Mouse (Mus musculus): ENCODE data around the gene Serinc2. TPM values are rescaled to one million over a fixed set of nuclear protein-coding genes. Genes with fewer than 3 reads are reported as not detected.

Serinc2 gene
- polyA plus RNA-seq, 1 experiment from 2014 or later: 40.7 TPM

GRCm38 (mm10) chr4:130295047-130295745 is 16.2 kb upstream of the Serinc2 start:
- Histone ChIP-seq H3K9ac (replicated peaks; ENCODE audit: low read depth, low read length) (no peak overlapping the region), H3K9me3 (ENCODE audit: control insufficient read depth, low read depth, low read length) (no peaks in the 10 kb centered on the region), H3K4me1 (ENCODE audit: control insufficient read depth, insufficient read depth, low read length) (0 out of 2 replicates have a peak, but pooled peaks cover 2% of the 10 kb centered on the region), H3K36me3 (ENCODE audit: control insufficient read depth, insufficient read depth, low read length) (no peaks in the 10 kb centered on the region), H3K27ac (ENCODE audit: low read length) (no peak overlapping the region), H3K4me3 (ENCODE audit: low read depth, low read length) (no peak overlapping the region), H3K27me3 (ENCODE audit: control insufficient read depth, insufficient read depth, low read length) (no peaks in the 10 kb centered on the region), H3K4me2 (replicated peaks; ENCODE audit: low read depth, low read length) (no peak overlapping the region)
- no peak for ATAC-seq (ENCODE audit: insufficient number of reproducible peaks, insufficient read depth, low FRiP score, low read depth)
- WGBS: 50% methylated on average over 23 of the region's 23 CpGs

GRCm38 (mm10) chr4:130294513-130294912 is 15.5 kb upstream of the Serinc2 start:
- WGBS: 85% methylated on average over 8 of the region's 8 CpGs

GRCm38 (mm10) chr4:130292271-130292670 is 13.3 kb upstream of the Serinc2 start:
- Histone ChIP-seq H3K27me3 (ENCODE audit: control insufficient read depth, insufficient read depth, low read length) (no peaks in the 10 kb centered on the region), H3K4me1 (ENCODE audit: control insufficient read depth, insufficient read depth, low read length) (0 out of 2 replicates have a peak, but pooled peaks cover 2% of the 10 kb centered on the region), H3K9me3 (ENCODE audit: control insufficient read depth, low read depth, low read length) (no peaks in the 10 kb centered on the region), H3K4me2 (replicated peaks; ENCODE audit: low read depth, low read length) (no peak overlapping the region), H3K4me3 (ENCODE audit: low read depth, low read length) (no peak overlapping the region), H3K36me3 (ENCODE audit: control insufficient read depth, insufficient read depth, low read length) (no peaks in the 10 kb centered on the region), H3K27ac (ENCODE audit: low read length) (no peak overlapping the region), H3K9ac (replicated peaks; ENCODE audit: low read depth, low read length) (no peak overlapping the region)
- WGBS: 2% methylated on average over 4 of the region's 4 CpGs
- ATAC-seq (ENCODE audit: insufficient number of reproducible peaks, insufficient read depth, low FRiP score, low read depth): peak; percentile 35; the same call in 1 of the 2 replicates

More at GRCm38 (mm10) chr4:130294513-130294912, 15.5 kb upstream of the Serinc2 start:
- no peak overlapping the region for H3K27ac ChIP-seq (ENCODE audit: low read length)
- H3K9me3 ChIP-seq (ENCODE audit: control insufficient read depth, low read depth, low read length): no peaks in the 10 kb centered on the region
- no peak overlapping the region for H3K4me3 ChIP-seq (ENCODE audit: low read depth, low read length)
- H3K4me1 ChIP-seq (ENCODE audit: control insufficient read depth, insufficient read depth, low read length): 0 out of 2 replicates have a peak, but pooled peaks cover 2% of the 10 kb centered on the region
- no peak overlapping the region for H3K4me2 ChIP-seq (replicated peaks; ENCODE audit: low read depth, low read length)
- ATAC-seq (ENCODE audit: insufficient number of reproducible peaks, insufficient read depth, low FRiP score, low read depth): no peak
- no peak overlapping the region for H3K9ac ChIP-seq (replicated peaks; ENCODE audit: low read depth, low read length)
- no peaks in the 10 kb centered on the region for H3K27me3 ChIP-seq (ENCODE audit: control insufficient read depth, insufficient read depth, low read length)
- no peaks in the 10 kb centered on the region for H3K36me3 ChIP-seq (ENCODE audit: control insufficient read depth, insufficient read depth, low read length)

GRCm38 (mm10) chr4:130289824-130290223 is 10.8 kb upstream of the Serinc2 start:
- no peaks in the 10 kb centered on the region for H3K9me3 ChIP-seq (ENCODE audit: control insufficient read depth, low read depth, low read length)
- no peak overlapping the region for H3K4me2 ChIP-seq (replicated peaks; ENCODE audit: low read depth, low read length)
- no peaks in the 10 kb centered on the region for H3K4me1 ChIP-seq (ENCODE audit: control insufficient read depth, insufficient read depth, low read length)
- no peaks in the 10 kb centered on the region for H3K27me3 ChIP-seq (ENCODE audit: control insufficient read depth, insufficient read depth, low read length)
- no peaks in the 10 kb centered on the region for H3K36me3 ChIP-seq (ENCODE audit: control insufficient read depth, insufficient read depth, low read length)
- ATAC-seq (ENCODE audit: insufficient number of reproducible peaks, insufficient read depth, low FRiP score, low read depth): no peak
- 77% methylated on average over 3 of the region's 3 CpGs for WGBS
- no peak overlapping the region for H3K4me3 ChIP-seq (ENCODE audit: low read depth, low read length)
- H3K9ac ChIP-seq (replicated peaks; ENCODE audit: low read depth, low read length): no peak overlapping the region
- H3K27ac ChIP-seq (ENCODE audit: low read length): no peak overlapping the region

GRCm38 (mm10) chr4:130286531-130286930 is 7.5 kb upstream of the Serinc2 start:
- Histone ChIP-seq H3K36me3 (ENCODE audit: control insufficient read depth, insufficient read depth, low read length) (no peaks in the 10 kb centered on the region), H3K4me1 (ENCODE audit: control insufficient read depth, insufficient read depth, low read length) (no peaks in the 10 kb centered on the region), H3K4me3 (ENCODE audit: low read depth, low read length) (no peak overlapping the region), H3K9me3 (ENCODE audit: control insufficient read depth, low read depth, low read length) (no peaks in the 10 kb centered on the region), H3K27ac (ENCODE audit: low read length) (no peak overlapping the region), H3K9ac (replicated peaks; ENCODE audit: low read depth, low read length) (no peak overlapping the region), H3K27me3 (ENCODE audit: control insufficient read depth, insufficient read depth, low read length) (no peaks in the 10 kb centered on the region), H3K4me2 (replicated peaks; ENCODE audit: low read depth, low read length) (no peak overlapping the region)
- ATAC-seq (ENCODE audit: insufficient number of reproducible peaks, insufficient read depth, low FRiP score, low read depth): no peak
- WGBS: 53% methylated on average over 3 of the region's 3 CpGs

GRCm38 (mm10) chr4:130283826-130284225 is 4.8 kb upstream of the Serinc2 start:
- no peak overlapping the region for H3K4me2 ChIP-seq (replicated peaks; ENCODE audit: low read depth, low read length)
- no peak overlapping the region for H3K9ac ChIP-seq (replicated peaks; ENCODE audit: low read depth, low read length)
- H3K36me3 ChIP-seq (ENCODE audit: control insufficient read depth, insufficient read depth, low read length): no peaks in the 10 kb centered on the region
- WGBS: 82% methylated on average over 9 of the region's 9 CpGs
- ATAC-seq (ENCODE audit: insufficient number of reproducible peaks, insufficient read depth, low FRiP score, low read depth): no peak
- no peak overlapping the region for H3K4me3 ChIP-seq (ENCODE audit: low read depth, low read length)
- H3K9me3 ChIP-seq (ENCODE audit: control insufficient read depth, low read depth, low read length): no peaks in the 10 kb centered on the region
- H3K27me3 ChIP-seq (ENCODE audit: control insufficient read depth, insufficient read depth, low read length): no peaks in the 10 kb centered on the region
- no peaks in the 10 kb centered on the region for H3K4me1 ChIP-seq (ENCODE audit: control insufficient read depth, insufficient read depth, low read length)
- no peak overlapping the region for H3K27ac ChIP-seq (ENCODE audit: low read length)

DNA sequence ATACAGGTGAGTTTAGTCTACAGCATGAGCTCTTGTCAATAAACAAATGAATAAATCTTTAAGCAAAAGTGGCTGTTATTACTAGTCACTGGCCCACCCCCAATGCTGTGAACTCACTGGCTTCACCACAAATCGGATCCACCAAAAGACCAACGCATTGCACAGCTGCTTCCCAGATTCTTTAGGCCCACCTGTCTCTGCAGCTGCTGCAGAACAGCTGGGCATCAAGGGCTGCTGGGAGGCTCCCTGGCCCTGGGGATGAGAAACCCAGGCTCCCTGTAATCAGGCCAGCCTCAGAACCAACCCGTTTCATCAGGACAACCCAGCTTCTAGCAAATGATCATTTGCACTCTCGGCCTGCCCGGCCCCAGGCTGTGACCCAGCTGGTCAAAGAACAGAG is 3.9 kb upstream of the Serinc2 start:
- Histone ChIP-seq H3K9ac (replicated peaks; ENCODE audit: low read depth, low read length) (no peak overlapping the region), H3K4me3 (ENCODE audit: low read depth, low read length) (no peak overlapping the region), H3K27ac (ENCODE audit: low read length) (no peak overlapping the region), H3K36me3 (ENCODE audit: control insufficient read depth, insufficient read depth, low read length) (no peaks in the 10 kb centered on the region), H3K9me3 (ENCODE audit: control insufficient read depth, low read depth, low read length) (no peaks in the 10 kb centered on the region), H3K4me2 (replicated peaks; ENCODE audit: low read depth, low read length) (no peak overlapping the region), H3K4me1 (ENCODE audit: control insufficient read depth, insufficient read depth, low read length) (no peaks in the 10 kb centered on the region), H3K27me3 (ENCODE audit: control insufficient read depth, insufficient read depth, low read length) (no peaks in the 10 kb centered on the region)
- 66% methylated on average over 5 of the region's 5 CpGs for WGBS
- no peak for ATAC-seq (ENCODE audit: insufficient number of reproducible peaks, insufficient read depth, low FRiP score, low read depth)

GRCm38 (mm10) chr4:130276573-130277176 is 2.3 kb downstream of the Serinc2 start:
- no peak for ATAC-seq (ENCODE audit: insufficient number of reproducible peaks, insufficient read depth, low FRiP score, low read depth)

More at GRCm38 (mm10) chr4:130276573-130277176, 2.3 kb downstream of the Serinc2 start:
- whole genome bisulfite sequencing: 65% methylated on average over 7 of the region's 7 CpGs
- Histone ChIP-seq H3K4me1 (ENCODE audit: control insufficient read depth, insufficient read depth, low read length) (peaks cover 11% of the 10 kb centered on the region; the same call in 1 of the 2 replicates), H3K27me3 (ENCODE audit: control insufficient read depth, insufficient read depth, low read length) (0 out of 2 replicates have a peak, but pooled peaks cover 2% of the 10 kb centered on the region), H3K36me3 (ENCODE audit: control insufficient read depth, insufficient read depth, low read length) (no peaks in the 10 kb centered on the region), H3K9me3 (ENCODE audit: control insufficient read depth, low read depth, low read length) (no peaks in the 10 kb centered on the region), H3K9ac (replicated peaks; ENCODE audit: low read depth, low read length) (no peak overlapping the region), H3K4me3 (ENCODE audit: low read depth, low read length) (no peak overlapping the region), H3K4me2 (replicated peaks; ENCODE audit: low read depth, low read length) (no peak overlapping the region), H3K27ac (ENCODE audit: low read length) (no peak overlapping the region)

Data from stomach, embryonic 14.5 days (tissue).